ENCODE assay signal across 8 mouse cellular contexts in genomic region chr9:109876756-109877155, GRCm38 (mm10). TPM values are rescaled to one million over a fixed set of nuclear protein-coding genes. Genes with fewer than 3 reads are reported as not detected.
A peak's percentile ranks its signal among the peaks of the same experiment; 100 is the strongest.
DNase-seq lines count a peak whose midpoint lies in the region; ATAC-seq and TF ChIP-seq lines count a peak whose summit lies in the region.

No protein-coding gene starts in this region.

- peak overlapping the region; percentile 100 for H3K4me3 ChIP-seq in heart, embryonic 10.5 days
- peak overlapping the region; percentile 100 for H3K4me3 ChIP-seq in G1E (ENCODE audit: low read depth, low read length)
- peak overlapping the region; percentile 98 for H3K4me3 ChIP-seq in forebrain, embryonic 12.5 days (replicated peaks)
- peak overlapping the region; percentile 99 for H3K4me3 ChIP-seq in midbrain, embryonic 10.5 days

- H3K27me3 ChIP-seq in heart, embryonic 10.5 days (ENCODE audit: insufficient read depth, poor library complexity, severe bottlenecking), result no peaks in the 10 kb centered on the region
- H3K27me3 ChIP-seq in G1E (ENCODE audit: insufficient read depth, low read length), result no peaks in the 10 kb centered on the region
- no peaks in the 10 kb centered on the region for H3K27me3 ChIP-seq in forebrain, embryonic 12.5 days
- H3K27me3 ChIP-seq in midbrain, embryonic 10.5 days (ENCODE audit: low read depth, poor library complexity, severe bottlenecking), result no peaks in the 10 kb centered on the region

- ATAC-seq in G1E (ENCODE audit: extremely low read depth, insufficient number of reproducible peaks, low FRiP score, poor library complexity, severe bottlenecking), result no peak
- no peak for ATAC-seq in forebrain, embryonic 12.5 days (ENCODE audit: low FRiP score)

- 6% methylated on average over 3 of the region's 3 CpGs for WGBS in heart, embryonic 10.5 days
- WGBS in forebrain, embryonic 12.5 days, result 6% methylated on average over 3 of the region's 3 CpGs
- WGBS in midbrain, embryonic 10.5 days, result 10% methylated on average over 3 of the region's 3 CpGs

- peak overlapping the region; percentile 97 for H3K27ac ChIP-seq in heart, embryonic 10.5 days
- H3K27ac ChIP-seq in forebrain, embryonic 12.5 days, result no peak overlapping the region
- H3K27ac ChIP-seq in midbrain, embryonic 10.5 days (replicated peaks), result peak overlapping the region; percentile 96

- no peaks in the 10 kb centered on the region for H3K9me3 ChIP-seq in heart, embryonic 10.5 days
- H3K9me3 ChIP-seq in G1E (replicated peaks), result no peaks in the 10 kb centered on the region
- no peaks in the 10 kb centered on the region for H3K9me3 ChIP-seq in forebrain, embryonic 12.5 days
- no peaks in the 10 kb centered on the region for H3K9me3 ChIP-seq in midbrain, embryonic 10.5 days (replicated peaks)

- intact Hi-C loops in heart, postnatal 14 days (cut with DNase I), result no loop called here
- intact Hi-C loops in left cerebral cortex, postnatal 14 days (cut with DNase I), result no loop called here

- H3K9ac ChIP-seq in forebrain, embryonic 12.5 days, result peak overlapping the region; percentile 97

- peaks cover 44% of the 10 kb centered on the region for H3K36me3 ChIP-seq in heart, embryonic 10.5 days
- peaks cover 50% of the 10 kb centered on the region for H3K36me3 ChIP-seq in G1E (replicated peaks)
- H3K36me3 ChIP-seq in forebrain, embryonic 12.5 days (replicated peaks), result peaks cover 41% of the 10 kb centered on the region
- peaks cover 47% of the 10 kb centered on the region for H3K36me3 ChIP-seq in midbrain, embryonic 10.5 days

- DNase-seq in heart, embryonic 10.5 days (ENCODE audit: low spot score), result no peak
- no peak for DNase-seq in heart, postnatal 14 days
- no peak for DNase-seq in G1E (ENCODE audit: low spot score)
- DNase-seq in kidney, adult 9 months, result peak; percentile 46
- no peak for DNase-seq in midbrain, embryonic 10.5 days (ENCODE audit: low spot score)
- no peak for DNase-seq in left cerebral cortex, postnatal 14 days (ENCODE audit: low spot score in 2 of 2)
- DNase-seq in urinary bladder, postnatal 10 days (ENCODE audit: low spot score), result no peak

- TF ChIP-seq CTCF in G1E (IDR thresholded peaks at IDR 0.05; ENCODE audit: low read depth, low read length), result no peak

- peak overlapping the region; percentile 78 for H3K4me2 ChIP-seq in forebrain, embryonic 12.5 days

- peaks cover 8% of the 10 kb centered on the region; the same call in 1 of the 2 replicates for H3K4me1 ChIP-seq in heart, embryonic 10.5 days
- peaks cover 38% of the 10 kb centered on the region for H3K4me1 ChIP-seq in G1E (ENCODE audit: insufficient read depth, low read depth, low read length)
- H3K4me1 ChIP-seq in forebrain, embryonic 12.5 days, result peaks cover 13% of the 10 kb centered on the region
- H3K4me1 ChIP-seq in midbrain, embryonic 10.5 days, result peaks cover 24% of the 10 kb centered on the region

RNA-seq across cellular contexts. Expression of gene Cdc25a, which starts 1.4 kb away (rescaled TPM):
- polyA plus RNA-seq in heart, embryonic 10.5 days (2016; fragmentation: Nextera tagmentation; extraction: Ambion mirVana), result 24.5 and 37.8 TPM in 2 replicates
- 1 to 10 TPM; 5.7 to 6.1 TPM for total RNA-seq in heart, postnatal 14 days (2021)
- 37.1 and 38.5 TPM in 2 replicates for total RNA-seq in G1E (2014; fragmentation: Nextera tagmentation)
- 44.0 and 46.4 TPM in 2 replicates for total RNA-seq in G1E (2017)
- 102 and 128 TPM in 2 replicates for polyA plus RNA-seq in G1E (2012)
- polyA plus RNA-seq in forebrain, embryonic 12.5 days (2016; fragmentation: Nextera tagmentation; extraction: Ambion mirVana), result 42.1 and 44.3 TPM in 2 replicates
- 38.7 and 39.5 TPM in 2 replicates for polyA plus RNA-seq in midbrain, embryonic 10.5 days (2016; fragmentation: Nextera tagmentation; extraction: Ambion mirVana)
- 1 to 10 TPM; 4.5 TPM for total RNA-seq in left cerebral cortex, postnatal 14 days (2021)

RNA-seq across cellular contexts. Expression of gene Camp, which starts 27.3 kb away (rescaled TPM):
- not detected in 2 replicates for polyA plus RNA-seq in heart, embryonic 10.5 days (2016; fragmentation: Nextera tagmentation; extraction: Ambion mirVana)
- total RNA-seq in heart, postnatal 14 days (2021), result under 1 TPM in 1 of 2 experiments, not detected in 1; 0.61 TPM
- total RNA-seq in G1E (2014; fragmentation: Nextera tagmentation) (not detected in 2 replicates), G1E (2017) (not detected in 2 replicates)
- 0.12 TPM in 1 of 2 replicates, not detected in the other for polyA plus RNA-seq in G1E (2012)
- polyA plus RNA-seq in forebrain, embryonic 12.5 days (2016; fragmentation: Nextera tagmentation; extraction: Ambion mirVana), result 0.61 and 0.91 TPM in 2 replicates
- 0.16 TPM in 1 of 2 replicates, not detected in the other for polyA plus RNA-seq in midbrain, embryonic 10.5 days (2016; fragmentation: Nextera tagmentation; extraction: Ambion mirVana)
- total RNA-seq in left cerebral cortex, postnatal 14 days (2021), result not detected

RNA-seq across cellular contexts. Expression of gene Nme6, which starts 44.2 kb away (rescaled TPM):
- 84.4 and 93.4 TPM in 2 replicates for polyA plus RNA-seq in heart, embryonic 10.5 days (2016; fragmentation: Nextera tagmentation; extraction: Ambion mirVana)
- 10 to 100 TPM; 16.0 to 16.4 TPM for total RNA-seq in heart, postnatal 14 days (2021)
- total RNA-seq in G1E (2014; fragmentation: Nextera tagmentation) (45.6 and 63.6 TPM in 2 replicates), G1E (2017) (33.4 and 44.1 TPM in 2 replicates)
- 7.6 and 13.6 TPM in 2 replicates for polyA plus RNA-seq in G1E (2012)
- polyA plus RNA-seq in forebrain, embryonic 12.5 days (2016; fragmentation: Nextera tagmentation; extraction: Ambion mirVana), result 82.0 and 89.8 TPM in 2 replicates
- 109 and 126 TPM in 2 replicates for polyA plus RNA-seq in midbrain, embryonic 10.5 days (2016; fragmentation: Nextera tagmentation; extraction: Ambion mirVana)
- 1 to 10 TPM; 6.2 to 8.8 TPM for total RNA-seq in left cerebral cortex, postnatal 14 days (2021)

RNA-seq across cellular contexts. Expression of gene Map4, which starts 54.5 kb away (rescaled TPM):
- 69.1 and 88.4 TPM in 2 replicates for polyA plus RNA-seq in heart, embryonic 10.5 days (2016; fragmentation: Nextera tagmentation; extraction: Ambion mirVana)
- total RNA-seq in heart, postnatal 14 days (2021), result 100 to 1,000 TPM; 252 to 276 TPM
- total RNA-seq in G1E (2014; fragmentation: Nextera tagmentation), result 46.8 and 47.5 TPM in 2 replicates
- 27.2 and 28.3 TPM in 2 replicates for total RNA-seq in G1E (2017)
- 64.3 and 69.3 TPM in 2 replicates for polyA plus RNA-seq in G1E (2012)
- 94.5 and 112 TPM in 2 replicates for polyA plus RNA-seq in forebrain, embryonic 12.5 days (2016; fragmentation: Nextera tagmentation; extraction: Ambion mirVana)
- polyA plus RNA-seq in midbrain, embryonic 10.5 days (2016; fragmentation: Nextera tagmentation; extraction: Ambion mirVana), result 69.3 and 84.1 TPM in 2 replicates
- total RNA-seq in left cerebral cortex, postnatal 14 days (2021), result 100 to 1,000 TPM; 376 to 378 TPM
